Mouse (Mus musculus) forebrain, embryonic 13.5 days (tissue): ENCODE data around the gene Ctnnd2. TPM values are rescaled to one million over a fixed set of nuclear protein-coding genes. Genes with fewer than 3 reads are reported as not detected.

Experiments used
- ATAC-seq: fragments of 200-750 bp; cut with Nextera tagmentation; 2 replicates; pipeline ENCODE4 v1.8.0; 2017
- H3K27ac ChIP-seq: fragments of 300-500 bp; sonication (generic); 2 replicates; pipeline ENCODE4 v1.5.1; 2015; ENCODE audit warnings: inconsistent platforms, mild to moderate bottlenecking, moderate library complexity
- H3K27me3 ChIP-seq: fragments of 300-500 bp; sonication (generic); 2 replicates; pipeline ENCODE4 v1.6.1; 2015; ENCODE audit warnings: mild to moderate bottlenecking, inconsistent platforms
- H3K36me3 ChIP-seq: fragments of 300-500 bp; sonication (generic); 2 replicates; pipeline ENCODE4 v1.6.1; 2015; ENCODE audit warnings: mild to moderate bottlenecking, inconsistent platforms; ENCODE audit not compliant: poor library complexity, severe bottlenecking
- H3K4me1 ChIP-seq: fragments of 300-500 bp; sonication (generic); 2 replicates; pipeline ENCODE4 v1.6.1; 2015; ENCODE audit warnings: inconsistent platforms
- H3K4me2 ChIP-seq: fragments of 300-500 bp; sonication (generic); 2 replicates; pipeline ENCODE4 v1.6.1; 2015; ENCODE audit warnings: inconsistent platforms, mild to moderate bottlenecking, moderate library complexity
- H3K4me3 ChIP-seq: fragments of 300-500 bp; sonication (generic); 2 replicates; pipeline ENCODE4 v1.5.1; 2015; ENCODE audit warnings: mild to moderate bottlenecking, inconsistent platforms
- H3K9ac ChIP-seq: fragments of 300-500 bp; sonication (generic); 2 replicates; pipeline ENCODE4 v1.6.1; 2015; ENCODE audit warnings: mild to moderate bottlenecking, inconsistent platforms
- H3K9me3 ChIP-seq: fragments of 300-500 bp; sonication (generic); replicated peaks from 2 replicates; pipeline ENCODE4 v1.6.1; 2016; ENCODE audit warnings: inconsistent platforms
- WGBS: fragments of 180-500 bp; shearing (Covaris S2); methylation state at CpG from one replicate; pipeline ENCODE4 v1.1.7; 2015; 5-methylcytosine and 5-hydroxymethylcytosine counted together
- polyA plus RNA-seq: library from polyadenylated mRNA; unstranded; fragments of >200 nt; fragmentation: Nextera tagmentation; extraction: Ambion mirVana; gene quantifications from 2 replicates; pipeline ENCODE4 v1.2.1, GENCODE M21; 2015

Gene Ctnnd2
- polyA plus RNA-seq, 1 experiment from 2014 or later: 60.4 TPM

DNA sequence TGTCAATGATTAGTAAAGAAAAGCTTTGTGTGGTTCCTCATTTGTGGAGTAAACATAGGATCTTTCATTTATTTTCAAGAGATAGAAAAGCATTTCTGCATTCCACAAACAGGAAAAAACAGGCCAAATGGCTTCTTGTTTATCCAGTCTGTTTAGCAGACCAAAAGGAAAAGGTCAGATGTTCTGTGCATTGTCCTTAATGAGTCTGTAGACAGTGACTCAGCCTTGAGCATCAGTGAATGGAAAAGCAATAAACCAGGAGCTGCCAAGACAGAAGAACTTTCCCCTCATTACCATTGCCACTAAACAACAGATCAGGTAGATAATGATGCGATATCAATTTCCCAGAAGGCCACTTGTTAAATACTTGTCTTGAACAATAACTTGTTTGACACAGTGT, 192.1 kb downstream of the Ctnnd2 start:
- H3K27ac ChIP-seq: no peak overlapping the region
- 95% methylated on average over 1 of the region's 1 CpGs for WGBS
- H3K4me1 ChIP-seq: no peaks in the 10 kb centered on the region
- H3K36me3 ChIP-seq: no peaks in the 10 kb centered on the region
- no peaks in the 10 kb centered on the region for H3K9me3 ChIP-seq
- no peak for ATAC-seq
- H3K27me3 ChIP-seq: no peaks in the 10 kb centered on the region
- H3K9ac ChIP-seq: no peak overlapping the region
- H3K4me3 ChIP-seq: no peak overlapping the region
- H3K4me2 ChIP-seq: no peak overlapping the region

DNA sequence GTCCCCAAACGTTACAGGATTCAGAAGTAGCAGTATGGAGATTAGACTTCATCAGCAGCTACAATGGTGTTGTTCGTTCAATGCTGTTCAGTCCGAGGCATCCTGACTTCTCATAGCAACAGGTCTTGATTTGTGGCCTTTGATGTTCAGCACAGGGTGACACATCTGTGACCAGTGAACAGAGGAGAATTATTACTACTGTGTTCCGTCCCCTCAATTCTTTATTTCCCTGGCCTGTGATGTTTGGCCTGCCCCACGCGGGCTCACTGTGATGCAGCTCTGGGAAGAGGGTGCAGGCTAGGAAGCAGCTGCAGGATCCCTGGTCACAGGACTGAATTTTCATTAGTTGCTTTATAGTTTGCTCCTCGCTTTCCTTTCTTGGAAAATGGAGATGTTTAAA, 197.6 kb downstream of the Ctnnd2 start:
- H3K4me1 ChIP-seq: peaks cover 19% of the 10 kb centered on the region
- 75% methylated on average over 7 of the region's 7 CpGs for WGBS
- H3K4me3 ChIP-seq: no peak overlapping the region
- no peaks in the 10 kb centered on the region for H3K36me3 ChIP-seq
- H3K27me3 ChIP-seq: no peaks in the 10 kb centered on the region
- H3K9me3 ChIP-seq: no peaks in the 10 kb centered on the region
- no peak overlapping the region for H3K27ac ChIP-seq
- no peak for ATAC-seq
- H3K9ac ChIP-seq: no peak overlapping the region
- H3K4me2 ChIP-seq: no peak overlapping the region

- H3K4me2 ChIP-seq: no peak overlapping the region
- no peak for ATAC-seq
- H3K9me3 ChIP-seq: no peaks in the 10 kb centered on the region
- no peaks in the 10 kb centered on the region for H3K27me3 ChIP-seq
- no peak overlapping the region for H3K4me3 ChIP-seq
- no peak overlapping the region for H3K27ac ChIP-seq
- WGBS: 78% methylated on average over 2 of the region's 2 CpGs
- no peak overlapping the region for H3K9ac ChIP-seq
- H3K36me3 ChIP-seq: no peaks in the 10 kb centered on the region
- peaks cover 20% of the 10 kb centered on the region for H3K4me1 ChIP-seq
Measured at GRCm38 (mm10) chr15:30371151-30371550, 198.8 kb downstream of the Ctnnd2 start.

DNA sequence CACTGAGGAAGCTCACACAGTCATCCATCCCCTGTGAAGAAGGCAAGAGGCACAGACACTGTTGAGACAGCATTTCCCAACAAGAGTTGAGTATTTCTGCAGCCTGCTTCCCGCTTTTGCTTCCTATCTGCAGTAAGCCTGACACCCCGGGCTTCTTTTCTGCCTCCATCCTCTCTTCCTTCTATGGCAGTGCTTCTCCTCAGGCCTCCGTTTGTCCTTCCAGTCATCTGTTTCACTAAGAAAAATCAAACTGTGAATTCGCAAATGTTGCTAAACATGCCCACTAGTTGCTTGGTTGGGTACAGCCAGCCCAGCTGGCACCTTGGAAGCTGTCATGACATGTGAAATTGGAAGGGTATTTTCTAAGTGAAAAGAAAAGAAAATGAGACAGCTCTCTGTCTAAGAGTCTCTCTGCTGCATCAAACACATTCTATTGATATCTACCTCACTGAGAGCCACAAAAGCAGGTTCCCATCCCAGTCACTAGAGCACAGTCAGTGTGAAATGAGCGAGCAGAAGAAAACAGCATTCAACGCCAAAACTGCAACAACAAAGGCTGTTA, 201.3 kb downstream of the Ctnnd2 start:
- Histone ChIP-seq H3K27ac (no peak overlapping the region), H3K36me3 (no peaks in the 10 kb centered on the region), H3K9ac (no peak overlapping the region), H3K4me2 (no peak overlapping the region), H3K9me3 (no peaks in the 10 kb centered on the region), H3K27me3 (no peaks in the 10 kb centered on the region), H3K4me1 (peaks cover 20% of the 10 kb centered on the region), H3K4me3 (no peak overlapping the region)
- ATAC-seq: peak; percentile 14; the same call in 1 of the 2 replicates
- 54% methylated on average over 6 of the region's 6 CpGs for WGBS

- ATAC-seq: 0 out of 2 replicates have a peak, but pooled peaks have one; percentile 25
- Histone ChIP-seq H3K36me3 (no peaks in the 10 kb centered on the region), H3K4me3 (no peak overlapping the region), H3K9ac (no peak overlapping the region), H3K27ac (no peak overlapping the region), H3K27me3 (no peaks in the 10 kb centered on the region), H3K4me2 (no peak overlapping the region), H3K4me1 (peaks cover 20% of the 10 kb centered on the region), H3K9me3 (no peaks in the 10 kb centered on the region)
- WGBS: 84% methylated on average over 5 of the region's 5 CpGs
Measured at GRCm38 (mm10) chr15:30374907-30375306, 202.5 kb downstream of the Ctnnd2 start.

DNA sequence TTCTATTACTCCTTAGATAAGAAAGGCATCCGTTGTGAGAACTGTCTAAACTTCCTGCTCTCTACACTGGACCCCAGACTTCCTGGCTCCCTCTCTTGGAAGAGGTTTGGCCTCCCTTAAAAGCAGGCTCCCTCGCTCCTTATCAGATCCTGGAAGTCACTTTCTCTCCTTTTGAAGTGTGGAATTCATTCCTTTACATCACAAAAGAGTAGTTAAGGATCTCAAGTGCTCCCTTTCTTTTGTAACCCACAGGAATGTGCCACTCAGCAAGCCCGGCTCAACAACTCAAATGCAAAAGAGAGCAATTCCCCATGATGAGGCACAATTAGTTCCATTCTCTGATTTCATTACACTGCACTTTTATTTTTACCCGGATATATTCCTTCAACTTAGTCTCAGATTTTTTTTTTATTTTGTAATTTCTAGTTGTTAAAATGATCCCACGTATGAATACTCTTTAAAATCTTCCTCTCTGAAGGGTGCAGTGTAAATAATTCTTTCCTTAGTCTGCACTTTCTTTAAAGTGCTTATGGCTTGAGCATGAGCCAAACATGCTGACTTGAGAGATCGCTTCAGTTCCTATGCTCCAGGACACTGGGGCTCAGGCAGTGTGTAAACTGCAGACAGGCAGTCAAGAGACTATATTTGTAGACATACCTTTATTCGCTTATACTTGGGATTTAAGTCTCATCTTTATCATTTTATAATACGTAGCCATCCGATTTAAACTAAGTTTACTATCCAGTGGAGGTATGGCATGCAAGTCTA, 210.9 kb downstream of the Ctnnd2 start:
- no peaks in the 10 kb centered on the region for H3K36me3 ChIP-seq
- no peaks in the 10 kb centered on the region for H3K9me3 ChIP-seq
- H3K27ac ChIP-seq: no peak overlapping the region
- ATAC-seq: peak; percentile 55; the same call in 1 of the 2 replicates
- peaks cover 21% of the 10 kb centered on the region for H3K4me1 ChIP-seq
- 18% methylated on average over 9 of the region's 9 CpGs for WGBS
- no peak overlapping the region for H3K9ac ChIP-seq
- H3K27me3 ChIP-seq: no peaks in the 10 kb centered on the region
- H3K4me2 ChIP-seq: peak overlapping the region; percentile 8; the same call in 1 of the 2 replicates
- H3K4me3 ChIP-seq: no peak overlapping the region

GRCm38 (mm10) chr15:30384386-30384785, 212.0 kb downstream of the Ctnnd2 start:
- H3K4me3 ChIP-seq: no peak overlapping the region

DNA sequence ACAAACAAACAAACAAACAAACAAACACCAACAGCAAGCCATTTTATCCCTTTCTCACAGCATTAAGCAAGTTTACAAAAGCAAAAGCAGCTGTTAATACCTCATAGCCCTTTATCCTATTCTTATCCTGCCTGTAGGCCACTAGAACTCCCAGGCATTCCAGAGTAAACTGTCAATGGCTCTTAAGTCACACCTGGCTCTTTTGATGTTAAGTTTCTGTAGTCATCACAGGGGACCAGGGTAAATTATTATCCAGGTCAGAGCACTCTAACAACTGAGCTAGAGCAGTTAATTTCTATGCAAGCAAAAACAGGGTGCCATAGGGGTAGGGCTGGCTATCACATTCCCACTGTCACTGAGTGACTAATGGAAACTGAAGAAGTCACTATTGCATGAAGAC, 214.1 kb downstream of the Ctnnd2 start:
- Histone ChIP-seq H3K9ac (no peak overlapping the region), H3K27ac (no peak overlapping the region), H3K4me3 (no peak overlapping the region), H3K27me3 (no peaks in the 10 kb centered on the region), H3K36me3 (no peaks in the 10 kb centered on the region), H3K9me3 (no peaks in the 10 kb centered on the region), H3K4me2 (no peak overlapping the region), H3K4me1 (peaks cover 21% of the 10 kb centered on the region)
- no peak for ATAC-seq

More at GRCm38 (mm10) chr15:30384386-30384785, 212.0 kb downstream of the Ctnnd2 start:
- 68% methylated on average over 5 of the region's 5 CpGs for WGBS
- ATAC-seq: no peak
- H3K9me3 ChIP-seq: no peaks in the 10 kb centered on the region
- H3K36me3 ChIP-seq: no peaks in the 10 kb centered on the region
- H3K4me1 ChIP-seq: peaks cover 21% of the 10 kb centered on the region
- no peak overlapping the region for H3K9ac ChIP-seq
- H3K27me3 ChIP-seq: no peaks in the 10 kb centered on the region
- H3K4me2 ChIP-seq: no peak overlapping the region
- no peak overlapping the region for H3K27ac ChIP-seq

DNA sequence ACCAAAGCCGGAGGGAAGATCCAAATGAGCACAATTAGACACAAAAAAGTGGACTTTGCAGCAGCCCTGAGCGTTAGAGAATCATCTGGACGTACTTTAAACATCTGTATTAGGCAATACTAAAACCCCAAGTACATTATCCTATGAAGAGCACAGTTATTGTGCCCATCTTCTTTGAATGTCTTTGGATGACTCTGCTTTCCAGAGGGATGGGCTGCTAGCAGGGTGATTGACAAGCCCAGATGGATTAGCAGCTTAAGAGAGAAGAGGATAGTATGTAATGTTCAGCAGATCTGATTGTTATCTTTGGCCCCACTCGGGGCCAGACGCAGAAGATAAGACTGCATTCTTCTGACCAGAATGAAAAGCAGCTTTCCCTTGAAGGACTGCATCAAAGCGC, 214.9 kb downstream of the Ctnnd2 start:
- Histone ChIP-seq H3K9ac (no peak overlapping the region), H3K36me3 (no peaks in the 10 kb centered on the region), H3K27me3 (no peaks in the 10 kb centered on the region), H3K4me2 (no peak overlapping the region), H3K4me1 (peaks cover 21% of the 10 kb centered on the region), H3K4me3 (no peak overlapping the region), H3K9me3 (no peaks in the 10 kb centered on the region), H3K27ac (no peak overlapping the region)
- WGBS: 62% methylated on average over 6 of the region's 6 CpGs
- 0 out of 2 replicates have a peak, but pooled peaks have one; percentile 13 for ATAC-seq

DNA sequence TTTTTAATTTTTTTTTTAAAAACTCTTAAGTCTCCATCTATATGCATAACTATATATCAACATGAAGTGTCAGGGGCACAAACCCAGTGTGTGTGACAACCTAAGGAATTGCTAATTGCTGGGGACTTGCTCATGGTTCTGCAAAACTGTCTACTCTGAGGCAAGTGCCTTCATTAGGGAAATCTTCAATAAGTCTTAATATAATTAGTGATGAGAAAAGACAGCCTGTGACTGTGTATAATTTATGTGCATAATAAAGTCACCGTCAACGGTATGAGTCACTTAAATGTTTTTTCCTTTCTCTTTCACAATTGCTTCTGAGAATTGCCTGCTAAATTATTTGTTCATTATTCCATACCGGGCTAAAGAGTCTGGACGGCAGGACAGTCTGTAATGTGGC, 228.7 kb downstream of the Ctnnd2 start:
- no peak overlapping the region for H3K4me2 ChIP-seq
- WGBS: 55% methylated on average over 4 of the region's 4 CpGs
- H3K4me3 ChIP-seq: no peak overlapping the region
- peak; percentile 45; the same call in 1 of the 2 replicates for ATAC-seq
- H3K9me3 ChIP-seq: no peaks in the 10 kb centered on the region
- no peaks in the 10 kb centered on the region for H3K36me3 ChIP-seq
- 0 out of 2 replicates have a peak, but pooled peaks cover 6% of the 10 kb centered on the region for H3K4me1 ChIP-seq
- H3K27ac ChIP-seq: no peak overlapping the region
- H3K9ac ChIP-seq: no peak overlapping the region
- H3K27me3 ChIP-seq: no peaks in the 10 kb centered on the region

GRCm38 (mm10) chr15:30406254-30406653, 233.9 kb downstream of the Ctnnd2 start:
- H3K9me3 ChIP-seq: no peaks in the 10 kb centered on the region

GRCm38 (mm10) chr15:30423146-30423545, 250.8 kb downstream of the Ctnnd2 start:
- Histone ChIP-seq H3K4me2 (no peak overlapping the region), H3K36me3 (no peaks in the 10 kb centered on the region), H3K9ac (no peak overlapping the region), H3K27me3 (no peaks in the 10 kb centered on the region), H3K27ac (no peak overlapping the region), H3K9me3 (no peaks in the 10 kb centered on the region), H3K4me1 (no peaks in the 10 kb centered on the region), H3K4me3 (no peak overlapping the region)
- no peak for ATAC-seq
- whole genome bisulfite sequencing: 92% methylated on average over 5 of the region's 5 CpGs

More at GRCm38 (mm10) chr15:30406254-30406653, 233.9 kb downstream of the Ctnnd2 start:
- 5% methylated on average over 1 of the region's 1 CpGs for WGBS
- Histone ChIP-seq H3K27me3 (no peaks in the 10 kb centered on the region), H3K36me3 (no peaks in the 10 kb centered on the region), H3K4me3 (no peak overlapping the region), H3K4me2 (no peak overlapping the region), H3K4me1 (0 out of 2 replicates have a peak, but pooled peaks cover 3% of the 10 kb centered on the region), H3K9ac (no peak overlapping the region), H3K27ac (no peak overlapping the region)
- no peak for ATAC-seq
